Mouse (Mus musculus) intestine, embryonic 15.5 days (tissue): ENCODE measurements at regions not wholly inside any gene's neighbourhood (a gene's known extent, or its start where the extent isn't known, plus 50 kb on each side); places are given as distances from the start of the nearest gene placed in this dataset.

Experiments
- ATAC-seq: fragments of 200-750 bp; cut with Nextera tagmentation; 2 replicates; pipeline ENCODE4 v1.8.0; 2017; ENCODE audit warnings: moderate TSS enrichment, moderate library complexity
- H3K27ac ChIP-seq: fragments of 300-500 bp; sonication (generic); 2 replicates; pipeline ENCODE4 v1.5.1; 2015; ENCODE audit warnings: mild to moderate bottlenecking, inconsistent platforms
- H3K27me3 ChIP-seq: fragments of 300-500 bp; sonication (generic); replicated peaks from 2 replicates; pipeline ENCODE4 v1.6.1; 2015; ENCODE audit warnings: inconsistent platforms
- H3K36me3 ChIP-seq: fragments of 300-500 bp; sonication (generic); 2 replicates; pipeline ENCODE4 v1.6.1; 2015; ENCODE audit warnings: inconsistent platforms
- H3K4me1 ChIP-seq: fragments of 300-500 bp; sonication (generic); replicated peaks from 2 replicates; pipeline ENCODE4 v1.6.1; 2015; ENCODE audit warnings: inconsistent platforms
- H3K4me2 ChIP-seq: fragments of 300-500 bp; sonication (generic); replicated peaks from 2 replicates; pipeline ENCODE4 v1.6.1; 2015; ENCODE audit warnings: mild to moderate bottlenecking, inconsistent platforms
- H3K4me3 ChIP-seq: fragments of 300-500 bp; sonication (generic); replicated peaks from 2 replicates; pipeline ENCODE4 v1.5.1; 2015; ENCODE audit warnings: inconsistent platforms
- H3K9ac ChIP-seq: fragments of 300-500 bp; sonication (generic); 2 replicates; pipeline ENCODE4 v1.6.1; 2015; ENCODE audit warnings: inconsistent platforms
- H3K9me3 ChIP-seq: fragments of 300-500 bp; sonication (generic); 2 replicates; pipeline ENCODE4 v1.6.1; 2016; ENCODE audit warnings: inconsistent platforms
- WGBS: fragments of 180-500 bp; shearing (Covaris S2); methylation state at CpG from one replicate; pipeline ENCODE4 v1.1.7; 2015; 5-methylcytosine and 5-hydroxymethylcytosine counted together

DNA sequence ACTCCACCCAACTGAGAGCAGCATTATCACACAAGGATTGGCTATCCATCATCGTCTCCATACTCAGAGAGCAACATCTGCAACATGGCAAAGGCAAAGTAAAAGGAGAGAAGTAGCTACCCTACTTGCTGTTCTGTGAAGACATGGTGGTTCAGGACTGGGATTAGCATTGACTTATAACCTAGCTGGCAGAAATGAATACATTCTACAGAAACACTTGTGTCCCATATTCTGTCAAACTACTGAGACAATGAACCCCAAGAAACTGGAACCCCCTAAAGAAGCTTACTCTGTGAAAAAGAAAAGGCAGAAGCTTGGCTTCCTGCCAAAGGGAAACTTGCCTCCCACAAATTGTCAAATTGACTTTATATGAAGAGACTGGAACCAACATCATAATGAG, 446.1 kb upstream of the Castor2 start:
- 87% methylated on average over 1 of the region's 1 CpGs for WGBS
- H3K4me2 ChIP-seq = no peak overlapping the region
- no peaks in the 10 kb centered on the region for H3K36me3 ChIP-seq
- H3K4me3 ChIP-seq = no peak overlapping the region
- ATAC-seq = no peak
- no peaks in the 10 kb centered on the region for H3K27me3 ChIP-seq
- no peaks in the 10 kb centered on the region for H3K9me3 ChIP-seq
- no peak overlapping the region for H3K27ac ChIP-seq
- no peak overlapping the region for H3K9ac ChIP-seq
- H3K4me1 ChIP-seq = no peaks in the 10 kb centered on the region

DNA sequence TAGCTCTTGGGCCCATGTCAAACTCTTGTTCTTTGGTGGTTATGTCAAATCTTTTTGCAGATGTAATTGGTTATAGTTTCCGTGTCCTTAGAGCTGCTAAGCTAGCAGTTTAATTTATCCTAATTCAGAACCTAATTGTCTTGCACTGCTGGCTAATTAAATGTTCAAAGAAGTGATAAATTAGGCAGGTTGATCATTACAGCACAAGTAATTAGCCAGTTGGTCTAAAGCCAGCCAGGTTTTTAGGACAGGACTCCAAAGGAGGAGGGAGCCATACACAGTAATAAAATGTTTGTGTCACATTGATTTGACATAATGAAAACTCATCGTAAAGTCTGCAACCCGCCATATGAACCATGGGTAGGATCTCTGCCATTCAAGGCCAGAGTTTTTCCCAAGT, 449.3 kb upstream of the Castor2 start:
- H3K4me2 ChIP-seq = no peak overlapping the region
- ATAC-seq = no peak
- H3K9ac ChIP-seq = no peak overlapping the region
- H3K27ac ChIP-seq = no peak overlapping the region
- no peaks in the 10 kb centered on the region for H3K4me1 ChIP-seq
- no peaks in the 10 kb centered on the region for H3K27me3 ChIP-seq
- H3K4me3 ChIP-seq = no peak overlapping the region
- WGBS = 90% methylated on average over 3 of the region's 3 CpGs
- H3K9me3 ChIP-seq = no peaks in the 10 kb centered on the region
- H3K36me3 ChIP-seq = no peaks in the 10 kb centered on the region

DNA sequence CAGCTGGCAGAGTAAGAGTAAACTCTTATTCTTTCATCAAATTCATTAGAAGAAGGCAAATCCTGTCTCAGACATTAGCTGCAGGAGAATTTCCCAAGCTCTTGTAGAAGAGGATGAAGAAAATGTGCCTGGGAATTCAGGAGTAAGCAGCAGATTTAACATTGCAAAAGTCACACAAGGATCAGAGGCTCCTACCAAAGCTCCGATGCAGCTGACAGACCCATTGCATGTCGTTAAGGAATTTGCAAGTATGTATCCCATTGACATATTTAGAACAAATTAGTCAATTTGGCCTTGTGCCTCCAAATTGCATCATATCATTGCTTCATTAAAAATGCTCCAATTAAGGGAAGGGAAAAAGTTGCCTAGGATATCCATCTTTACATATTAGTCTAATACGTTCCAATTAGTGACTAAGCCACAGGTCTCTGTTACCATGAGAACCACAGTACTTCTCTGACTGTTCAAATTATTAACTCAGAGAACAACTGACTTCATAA, 453.8 kb upstream of the Castor2 start:
- Histone ChIP-seq H3K9me3 (no peaks in the 10 kb centered on the region), H3K27me3 (no peaks in the 10 kb centered on the region), H3K9ac (no peak overlapping the region), H3K4me3 (no peak overlapping the region), H3K36me3 (no peaks in the 10 kb centered on the region), H3K4me1 (no peaks in the 10 kb centered on the region), H3K4me2 (no peak overlapping the region), H3K27ac (no peak overlapping the region)
- no peak for ATAC-seq
- 87% methylated on average over 3 of the region's 3 CpGs for WGBS

DNA sequence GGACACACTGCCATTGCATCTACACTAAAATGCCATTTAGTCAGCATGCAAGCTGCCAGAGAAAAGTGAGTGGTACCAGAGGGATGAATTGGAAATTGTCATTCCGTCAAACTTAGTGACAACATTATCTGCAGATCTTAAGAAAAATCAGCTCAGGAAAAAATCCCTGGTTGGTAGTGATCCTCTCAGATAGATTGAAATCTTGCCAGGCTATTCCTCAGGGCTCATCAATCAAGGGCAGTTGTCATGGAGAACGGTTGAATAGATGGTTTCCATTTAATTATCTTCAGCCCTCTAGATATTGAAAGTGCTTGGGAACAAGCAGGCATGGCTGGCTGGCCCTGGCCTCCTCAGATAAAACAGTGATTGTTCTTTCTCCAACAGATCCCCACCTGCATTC, 456.2 kb upstream of the Castor2 start:
- no peak overlapping the region for H3K4me2 ChIP-seq
- no peaks in the 10 kb centered on the region for H3K36me3 ChIP-seq
- no peak for ATAC-seq
- H3K27ac ChIP-seq = no peak overlapping the region
- H3K4me1 ChIP-seq = no peaks in the 10 kb centered on the region
- H3K9me3 ChIP-seq = no peaks in the 10 kb centered on the region
- no peaks in the 10 kb centered on the region for H3K27me3 ChIP-seq
- 59% methylated on average over 2 of the region's 2 CpGs for WGBS
- H3K9ac ChIP-seq = no peak overlapping the region
- no peak overlapping the region for H3K4me3 ChIP-seq

DNA sequence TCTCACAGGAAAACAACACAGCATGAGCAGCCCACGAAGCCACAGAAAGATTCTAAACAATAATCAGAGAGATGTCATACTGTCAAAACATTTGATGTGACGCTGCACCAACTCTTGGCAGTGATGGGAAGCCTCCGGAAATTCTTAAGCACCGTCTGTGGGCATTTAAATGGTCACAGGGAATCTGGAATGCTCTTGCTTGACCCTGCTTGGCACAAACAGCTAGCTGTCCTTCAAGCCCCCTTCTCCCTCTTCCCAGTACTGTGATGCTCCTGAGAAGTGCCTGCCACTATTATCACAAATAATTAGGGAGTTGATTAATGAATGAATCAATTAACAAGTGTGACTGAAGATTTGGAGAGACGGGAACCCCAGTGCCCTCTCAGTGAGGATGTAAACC, 465.0 kb upstream of the Castor2 start:
- no peak overlapping the region for H3K27ac ChIP-seq
- H3K9ac ChIP-seq = no peak overlapping the region
- no peak for ATAC-seq
- H3K4me1 ChIP-seq = no peaks in the 10 kb centered on the region
- no peaks in the 10 kb centered on the region for H3K27me3 ChIP-seq
- H3K9me3 ChIP-seq = no peaks in the 10 kb centered on the region
- WGBS = 47% methylated on average over 5 of the region's 5 CpGs
- no peak overlapping the region for H3K4me3 ChIP-seq
- H3K36me3 ChIP-seq = no peaks in the 10 kb centered on the region
- H3K4me2 ChIP-seq = no peak overlapping the region

DNA sequence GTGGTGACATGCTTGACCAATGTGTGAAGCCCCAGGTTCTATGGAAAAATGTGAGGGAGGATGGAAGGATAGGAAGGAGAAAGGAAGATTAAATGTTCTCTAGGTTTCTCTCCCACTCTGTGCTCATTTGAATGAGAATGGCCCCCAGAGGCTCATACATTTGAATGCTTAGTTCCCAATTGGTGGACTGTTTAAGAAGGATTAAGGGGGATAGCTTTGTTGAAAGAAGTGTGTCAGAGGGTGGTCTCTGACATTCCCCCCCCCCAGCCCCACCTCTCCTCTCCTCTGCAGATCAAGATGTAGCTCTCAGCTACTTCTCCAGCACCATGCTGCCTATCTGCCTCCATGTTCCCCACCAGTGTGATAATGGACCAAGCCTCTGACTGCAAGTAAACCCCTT, 467.7 kb upstream of the Castor2 start:
- H3K36me3 ChIP-seq = no peaks in the 10 kb centered on the region

DNA sequence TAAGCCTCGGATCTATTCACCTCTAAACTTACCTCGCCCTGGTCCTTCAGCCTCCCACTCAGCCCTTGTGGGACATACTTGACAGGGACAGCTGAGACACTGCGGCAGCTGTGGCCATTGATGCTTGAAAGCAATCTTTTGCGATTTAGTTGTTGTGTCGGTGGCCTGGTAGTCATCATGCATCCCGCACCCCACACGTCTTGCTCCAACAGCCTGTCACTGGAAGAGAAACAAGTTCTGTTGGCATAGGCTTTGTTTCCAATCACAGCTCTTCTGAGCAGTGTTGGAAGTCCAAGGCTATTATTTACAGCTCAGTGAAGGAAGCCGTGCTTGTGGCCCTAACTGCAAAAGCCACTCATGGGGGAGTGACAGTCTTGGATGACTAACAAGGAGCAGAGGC, 480.2 kb upstream of the Castor2 start:
- Histone ChIP-seq H3K4me1 (no peaks in the 10 kb centered on the region), H3K27ac (no peak overlapping the region), H3K9me3 (no peaks in the 10 kb centered on the region), H3K36me3 (no peaks in the 10 kb centered on the region), H3K4me3 (no peak overlapping the region), H3K9ac (no peak overlapping the region), H3K27me3 (no peaks in the 10 kb centered on the region), H3K4me2 (no peak overlapping the region)
- ATAC-seq = no peak
- WGBS = 74% methylated on average over 8 of the region's 8 CpGs

More for the DNA sequence above, 467.7 kb upstream of the Castor2 start:
- Histone ChIP-seq H3K27ac (no peak overlapping the region), H3K9ac (no peak overlapping the region), H3K9me3 (no peaks in the 10 kb centered on the region), H3K27me3 (no peaks in the 10 kb centered on the region), H3K4me2 (no peak overlapping the region), H3K4me1 (no peaks in the 10 kb centered on the region), H3K4me3 (no peak overlapping the region)
- no peak for ATAC-seq

DNA sequence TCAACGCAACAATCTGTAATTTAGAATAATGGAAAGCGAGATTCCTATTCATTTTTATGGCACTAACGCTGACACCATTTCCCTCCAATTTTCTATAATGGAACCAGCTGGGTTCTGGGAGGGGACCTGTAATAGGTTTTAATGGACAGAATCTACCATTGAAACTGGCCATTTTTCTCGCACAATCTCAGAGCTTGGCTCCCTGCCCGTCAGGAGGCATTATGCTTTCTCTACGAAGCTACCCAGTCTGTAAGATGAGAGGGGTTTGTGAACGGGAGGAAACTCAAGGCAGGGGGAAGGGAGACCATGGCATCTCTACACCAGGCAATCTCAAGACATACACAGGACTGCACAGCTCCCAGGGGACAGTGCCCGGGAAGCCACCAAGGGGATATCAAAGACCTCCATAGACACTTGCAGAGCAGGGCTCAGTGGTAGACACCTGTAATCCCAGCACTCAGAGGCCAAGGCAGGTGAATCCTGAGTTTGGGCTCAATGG, 498.2 kb upstream of the Castor2 start:
- no peak overlapping the region for H3K4me3 ChIP-seq
- no peak overlapping the region for H3K27ac ChIP-seq
- H3K9ac ChIP-seq = no peak overlapping the region
- H3K9me3 ChIP-seq = no peaks in the 10 kb centered on the region
- ATAC-seq = no peak
- no peaks in the 10 kb centered on the region for H3K4me1 ChIP-seq
- 69% methylated on average over 8 of the region's 8 CpGs for WGBS
- H3K27me3 ChIP-seq = no peaks in the 10 kb centered on the region
- H3K36me3 ChIP-seq = no peaks in the 10 kb centered on the region
- H3K4me2 ChIP-seq = no peak overlapping the region

DNA sequence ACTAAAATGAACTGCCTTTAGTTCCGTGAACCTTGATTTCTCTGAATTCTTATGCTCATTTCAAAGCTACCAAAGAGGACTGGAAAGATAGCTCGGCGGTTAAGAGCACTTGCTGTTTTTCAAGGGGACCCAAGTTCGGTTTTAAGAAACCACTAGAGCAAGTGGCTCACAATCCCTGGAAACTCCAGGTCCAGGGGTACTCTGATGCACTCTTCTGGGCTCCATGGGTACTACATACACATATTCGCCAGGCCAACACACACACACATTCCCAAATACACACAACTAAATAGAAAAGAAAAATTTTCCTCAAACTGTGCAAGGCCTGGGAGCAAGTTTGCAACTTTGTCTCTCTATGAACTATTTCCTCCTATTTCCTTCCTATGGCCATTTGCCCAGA, 498.9 kb upstream of the Castor2 start:
- Histone ChIP-seq H3K27ac (no peak overlapping the region), H3K9me3 (no peaks in the 10 kb centered on the region), H3K4me1 (no peaks in the 10 kb centered on the region), H3K4me2 (no peak overlapping the region), H3K4me3 (no peak overlapping the region), H3K9ac (no peak overlapping the region), H3K36me3 (no peaks in the 10 kb centered on the region), H3K27me3 (no peaks in the 10 kb centered on the region)
- WGBS = 68% methylated on average over 5 of the region's 5 CpGs
- ATAC-seq = no peak

DNA sequence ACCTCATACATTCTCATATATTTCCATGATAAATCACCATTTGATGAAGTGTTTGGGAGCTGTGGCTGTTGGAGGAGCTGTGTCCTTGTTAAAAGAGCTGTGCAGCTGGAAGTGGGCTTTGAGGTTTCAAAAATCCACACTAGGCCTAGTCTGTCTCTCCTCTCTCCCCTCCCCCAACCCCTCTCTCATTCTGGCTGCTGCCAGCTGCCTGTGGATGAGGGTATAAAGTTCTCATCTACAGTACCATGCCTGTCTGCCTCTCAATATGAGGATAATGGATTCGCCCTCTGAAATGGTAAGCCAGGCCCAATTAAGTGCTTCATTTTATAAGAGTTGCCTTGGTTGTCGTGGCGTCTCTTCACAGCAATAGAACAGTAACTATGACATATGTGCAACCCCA, 501.4 kb upstream of the Castor2 start:
- Histone ChIP-seq H3K27me3 (no peaks in the 10 kb centered on the region), H3K9me3 (no peaks in the 10 kb centered on the region), H3K4me2 (no peak overlapping the region), H3K4me1 (no peaks in the 10 kb centered on the region), H3K4me3 (no peak overlapping the region), H3K36me3 (no peaks in the 10 kb centered on the region), H3K9ac (no peak overlapping the region), H3K27ac (no peak overlapping the region)
- WGBS = 93% methylated on average over 3 of the region's 3 CpGs
- no peak for ATAC-seq

DNA sequence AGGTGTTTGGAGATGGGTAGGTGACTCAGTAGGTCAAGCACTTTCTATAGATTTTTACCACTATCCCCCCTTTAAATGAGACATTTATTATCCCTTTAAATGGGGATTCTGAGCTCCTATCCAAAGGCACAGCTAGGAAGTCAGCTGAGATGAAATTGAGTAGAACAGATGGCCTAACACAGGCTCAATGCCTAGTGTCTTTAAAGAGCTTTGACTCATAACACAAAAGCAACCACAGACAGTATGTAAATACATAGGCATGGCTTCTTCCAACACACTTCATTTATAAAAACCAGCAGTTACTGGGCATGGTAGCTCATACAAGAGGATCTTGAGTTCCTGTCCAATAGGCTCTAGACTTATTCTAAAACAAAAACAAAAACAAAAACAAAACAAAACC, 513.0 kb upstream of the Castor2 start:
- H3K4me1 ChIP-seq = no peaks in the 10 kb centered on the region
- H3K9me3 ChIP-seq = no peaks in the 10 kb centered on the region
- no peak for ATAC-seq
- H3K9ac ChIP-seq = no peak overlapping the region
- no peak overlapping the region for H3K4me3 ChIP-seq
- no peak overlapping the region for H3K4me2 ChIP-seq
- no peak overlapping the region for H3K27ac ChIP-seq
- no peaks in the 10 kb centered on the region for H3K27me3 ChIP-seq
- no peaks in the 10 kb centered on the region for H3K36me3 ChIP-seq

DNA sequence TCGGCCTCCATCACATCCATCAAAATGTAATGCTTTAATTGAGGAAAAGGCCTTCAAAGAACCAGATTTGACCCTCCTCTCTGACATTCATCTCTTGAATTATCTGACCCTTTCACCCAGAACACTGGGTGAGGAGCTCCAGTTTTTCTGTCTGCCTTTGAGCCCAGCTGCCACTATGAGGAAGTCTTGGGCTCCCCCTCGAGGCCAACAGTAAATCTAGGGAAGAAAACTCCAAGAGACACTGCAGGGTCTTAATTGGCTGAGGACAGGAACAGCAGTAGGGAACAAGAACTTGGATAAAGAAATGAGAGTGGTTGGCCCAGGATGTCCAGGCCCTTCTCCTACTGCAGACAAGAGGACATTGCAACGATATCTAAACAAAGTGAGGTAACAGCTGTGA, 514.3 kb upstream of the Castor2 start:
- H3K4me2 ChIP-seq = no peak overlapping the region
- no peaks in the 10 kb centered on the region for H3K36me3 ChIP-seq
- no peak overlapping the region for H3K27ac ChIP-seq
- ATAC-seq = no peak
- no peaks in the 10 kb centered on the region for H3K4me1 ChIP-seq
- WGBS = 17% methylated on average over 3 of the region's 3 CpGs
- no peaks in the 10 kb centered on the region for H3K9me3 ChIP-seq
- no peaks in the 10 kb centered on the region for H3K27me3 ChIP-seq
- no peak overlapping the region for H3K9ac ChIP-seq
- H3K4me3 ChIP-seq = no peak overlapping the region

DNA sequence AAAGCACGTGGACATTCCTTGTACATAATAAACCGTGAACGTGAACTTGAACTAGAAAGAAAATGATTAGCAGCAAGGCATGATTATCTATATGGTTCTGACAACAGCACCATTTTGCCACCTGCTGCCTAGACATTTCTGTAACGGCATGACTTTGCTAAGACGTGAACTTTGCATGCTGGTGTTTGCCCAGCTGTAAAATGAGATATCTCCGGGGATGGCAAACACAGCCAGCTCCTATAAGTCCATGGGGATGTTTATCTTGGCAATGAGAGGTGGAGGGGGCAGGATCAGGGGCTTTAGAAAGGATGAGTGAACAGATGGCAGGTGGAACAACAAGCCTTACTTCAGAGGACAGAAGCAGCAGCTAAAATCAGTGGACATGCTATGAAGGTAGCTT, 522.9 kb upstream of the Castor2 start:
- H3K4me2 ChIP-seq = no peak overlapping the region
- no peaks in the 10 kb centered on the region for H3K9me3 ChIP-seq
- H3K27me3 ChIP-seq = no peaks in the 10 kb centered on the region
- H3K36me3 ChIP-seq = no peaks in the 10 kb centered on the region
- H3K4me1 ChIP-seq = no peaks in the 10 kb centered on the region
- H3K27ac ChIP-seq = no peak overlapping the region
- no peak overlapping the region for H3K9ac ChIP-seq
- WGBS = 52% methylated on average over 6 of the region's 6 CpGs
- H3K4me3 ChIP-seq = no peak overlapping the region
- peak; percentile 91 for ATAC-seq

DNA sequence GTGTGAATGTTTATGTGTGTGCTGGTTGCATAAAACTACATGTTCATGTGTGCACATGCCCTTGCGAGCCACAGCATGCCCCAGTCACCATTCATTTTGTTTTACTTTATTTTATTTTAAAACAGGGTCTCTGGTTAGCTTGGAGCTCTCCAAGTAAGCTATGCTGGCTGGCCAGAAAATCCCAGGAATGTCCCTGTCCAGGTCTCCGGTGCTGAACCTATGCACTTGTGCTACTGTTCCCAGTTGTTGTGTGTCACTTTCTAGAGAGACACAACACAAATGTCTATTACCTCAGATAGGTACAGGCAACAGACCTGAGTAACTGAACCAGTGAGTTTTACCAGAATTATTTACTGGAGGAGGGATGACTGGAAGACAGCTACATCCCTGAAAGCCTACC, 530.4 kb upstream of the Castor2 start:
- no peaks in the 10 kb centered on the region for H3K36me3 ChIP-seq
- no peaks in the 10 kb centered on the region for H3K27me3 ChIP-seq
- H3K9ac ChIP-seq = no peak overlapping the region
- 84% methylated on average over 2 of the region's 2 CpGs for WGBS
- H3K4me2 ChIP-seq = no peak overlapping the region
- ATAC-seq = no peak
- H3K4me1 ChIP-seq = no peaks in the 10 kb centered on the region
- H3K9me3 ChIP-seq = no peaks in the 10 kb centered on the region
- no peak overlapping the region for H3K27ac ChIP-seq
- no peak overlapping the region for H3K4me3 ChIP-seq
